Mouse (Mus musculus): ENCODE measurements around the gene Mras. TPM values are rescaled to one million over a fixed set of nuclear protein-coding genes. Genes with fewer than 3 reads are reported as not detected.
A peak's percentile ranks its signal among the peaks of the same experiment; 100 is the strongest.

Gene Mras
- polyA plus RNA-seq, 1 experiment from 2014 or later, result 10.2 TPM

DNA sequence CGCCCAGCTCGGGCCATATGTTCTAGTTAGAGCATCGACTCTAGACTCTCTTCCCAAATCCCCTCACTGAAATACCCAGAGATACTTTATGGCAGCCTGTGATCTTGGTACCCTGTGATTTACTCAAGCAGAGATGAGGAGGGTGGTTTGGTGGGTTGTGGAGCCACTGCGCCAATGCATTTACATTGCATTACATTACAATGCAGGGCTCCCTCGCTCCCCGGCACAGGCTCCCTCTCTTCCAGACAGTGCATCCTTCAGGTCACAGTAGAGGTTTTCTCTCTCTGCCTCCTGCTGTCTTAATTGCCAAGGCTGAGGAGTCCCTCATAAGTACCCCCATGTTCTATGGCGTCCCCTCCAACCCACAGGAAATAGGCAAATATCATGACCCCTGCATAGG is 68.8 kb downstream of the Mras start:
- H3K27ac ChIP-seq (replicated peaks), result no peak overlapping the region
- H3K9ac ChIP-seq (ENCODE audit: low read length), result no peak overlapping the region
- TF ChIP-seq CTCF (IDR thresholded peaks at IDR 0.05; ENCODE audit: low read depth), result no peak
- TF ChIP-seq EP300 (optimal IDR thresholded peaks at IDR 0.05), result no peak
- H3K4me1 ChIP-seq (replicated peaks; ENCODE audit: control insufficient read depth, insufficient read depth), result no peaks in the 10 kb centered on the region
- H3K4me3 ChIP-seq (ENCODE audit: low read depth, low read length), result no peak overlapping the region
- no peaks in the 10 kb centered on the region for H3K9me3 ChIP-seq (ENCODE audit: control insufficient read depth, low read length)
- DNase-seq (ENCODE audit: low spot score) (no peak), ATAC-seq (ENCODE audit: low FRiP score, low TSS enrichment) (no peak)
- no peaks in the 10 kb centered on the region for H3K27me3 ChIP-seq (ENCODE audit: control insufficient read depth, insufficient read depth, low read length)
- H3K36me3 ChIP-seq (ENCODE audit: control insufficient read depth, insufficient read depth, low read length), result no peaks in the 10 kb centered on the region
- 72% methylated on average over 7 of the region's 7 CpGs for WGBS
- H3K4me2 ChIP-seq (replicated peaks; ENCODE audit: low read depth), result no peak overlapping the region

DNA sequence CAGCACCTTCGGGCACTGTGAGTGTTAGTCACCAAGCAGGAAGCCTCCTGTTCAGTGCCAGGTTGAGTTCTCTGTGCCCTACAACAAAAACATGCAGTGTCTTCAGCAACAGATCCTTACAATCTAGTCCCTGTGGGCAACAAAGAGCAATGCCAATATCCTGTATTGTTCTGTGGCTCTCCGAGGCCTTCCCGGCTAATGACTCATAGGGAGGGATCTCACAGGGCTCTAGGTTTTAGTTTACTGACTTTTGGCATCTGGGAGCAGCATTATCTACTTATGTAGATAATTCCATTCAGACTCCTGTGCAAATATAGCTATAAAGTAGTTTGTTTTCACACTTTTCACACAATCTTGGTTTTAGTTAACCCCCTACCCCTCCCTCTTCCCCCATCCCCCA is 71.3 kb downstream of the Mras start:
- no peak overlapping the region for H3K4me2 ChIP-seq (replicated peaks; ENCODE audit: low read depth)
- 41% methylated on average over 3 of the region's 3 CpGs for WGBS
- no peaks in the 10 kb centered on the region for H3K36me3 ChIP-seq (ENCODE audit: control insufficient read depth, insufficient read depth, low read length)
- H3K4me3 ChIP-seq (ENCODE audit: low read depth, low read length), result no peak overlapping the region
- no peaks in the 10 kb centered on the region for H3K27me3 ChIP-seq (ENCODE audit: control insufficient read depth, insufficient read depth, low read length)
- no peaks in the 10 kb centered on the region for H3K4me1 ChIP-seq (replicated peaks; ENCODE audit: control insufficient read depth, insufficient read depth)
- H3K9me3 ChIP-seq (ENCODE audit: control insufficient read depth, low read length), result no peaks in the 10 kb centered on the region
- ATAC-seq (ENCODE audit: low FRiP score, low TSS enrichment) (peak; percentile 45; the same call in 1 of the 2 replicates), DNase-seq (ENCODE audit: low spot score) (no peak)
- no peak overlapping the region for H3K27ac ChIP-seq (replicated peaks)
- H3K9ac ChIP-seq (ENCODE audit: low read length), result no peak overlapping the region
- TF ChIP-seq CTCF (IDR thresholded peaks at IDR 0.05; ENCODE audit: low read depth) (no peak), EP300 (optimal IDR thresholded peaks at IDR 0.05) (no peak)

DNA sequence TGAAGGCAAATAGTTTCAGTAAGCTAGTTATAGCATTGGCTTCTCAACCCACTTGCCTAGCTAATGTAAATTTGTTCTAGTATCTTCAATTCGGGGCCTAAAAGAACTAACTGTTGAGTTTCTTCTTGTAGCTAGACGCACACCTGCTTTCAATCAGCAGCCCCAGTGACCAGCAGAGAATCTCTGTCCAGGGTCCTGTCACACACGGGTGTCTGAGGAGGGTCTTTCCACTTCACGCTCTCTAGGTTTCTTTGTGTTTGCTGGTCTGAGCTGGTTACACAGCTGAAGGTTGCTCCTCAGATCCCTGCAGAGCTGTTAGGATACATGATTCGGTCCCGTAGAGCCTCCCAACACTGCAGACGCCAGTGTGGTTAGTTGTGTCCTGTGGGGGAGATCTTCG is 74.1 kb downstream of the Mras start:
- Histone ChIP-seq H3K27ac (replicated peaks) (no peak overlapping the region), H3K4me3 (ENCODE audit: low read depth, low read length) (no peak overlapping the region), H3K4me2 (replicated peaks; ENCODE audit: low read depth) (no peak overlapping the region), H3K27me3 (ENCODE audit: control insufficient read depth, insufficient read depth, low read length) (peaks cover 2% of the 10 kb centered on the region; the same call in 1 of the 2 replicates), H3K36me3 (ENCODE audit: control insufficient read depth, insufficient read depth, low read length) (no peaks in the 10 kb centered on the region), H3K9me3 (ENCODE audit: control insufficient read depth, low read length) (no peaks in the 10 kb centered on the region), H3K4me1 (replicated peaks; ENCODE audit: control insufficient read depth, insufficient read depth) (no peaks in the 10 kb centered on the region), H3K9ac (ENCODE audit: low read length) (no peak overlapping the region)
- no peak for DNase-seq (ENCODE audit: low spot score)
- no peak for TF ChIP-seq CTCF (IDR thresholded peaks at IDR 0.05; ENCODE audit: low read depth)
- no peak for TF ChIP-seq EP300 (optimal IDR thresholded peaks at IDR 0.05)
- 52% methylated on average over 8 of the region's 8 CpGs for WGBS
- no peak for ATAC-seq (ENCODE audit: low FRiP score, low TSS enrichment)

DNA sequence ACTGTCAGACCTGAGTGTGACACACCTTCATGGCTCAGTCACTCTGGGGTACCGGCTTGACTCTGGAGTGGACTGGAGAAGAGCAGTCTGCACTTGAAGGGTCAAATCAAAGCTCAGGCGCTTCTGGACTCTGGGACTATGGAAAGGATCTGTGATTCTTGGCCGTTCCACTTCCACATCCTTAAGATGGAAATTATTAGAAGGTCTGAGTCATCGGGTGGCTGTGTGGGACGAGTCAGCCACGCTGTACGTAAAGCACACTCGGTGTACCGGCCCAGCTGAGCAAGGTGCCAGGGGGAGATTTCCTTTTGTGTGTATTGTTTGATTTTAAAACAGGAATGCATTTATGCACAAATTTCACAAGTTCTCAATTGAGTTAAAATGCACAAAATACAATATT is 75.2 kb downstream of the Mras start:
- H3K9ac ChIP-seq (ENCODE audit: low read length), result no peak overlapping the region
- peaks cover 4% of the 10 kb centered on the region; the same call in 1 of the 2 replicates for H3K27me3 ChIP-seq (ENCODE audit: control insufficient read depth, insufficient read depth, low read length)
- WGBS, result 63% methylated on average over 9 of the region's 9 CpGs
- ATAC-seq (ENCODE audit: low FRiP score, low TSS enrichment) (no peak), DNase-seq (ENCODE audit: low spot score) (no peak)
- no peak overlapping the region for H3K4me2 ChIP-seq (replicated peaks; ENCODE audit: low read depth)
- no peaks in the 10 kb centered on the region for H3K4me1 ChIP-seq (replicated peaks; ENCODE audit: control insufficient read depth, insufficient read depth)
- H3K9me3 ChIP-seq (ENCODE audit: control insufficient read depth, low read length), result no peaks in the 10 kb centered on the region
- H3K4me3 ChIP-seq (ENCODE audit: low read depth, low read length), result no peak overlapping the region
- no peaks in the 10 kb centered on the region for H3K36me3 ChIP-seq (ENCODE audit: control insufficient read depth, insufficient read depth, low read length)
- no peak for TF ChIP-seq CTCF (IDR thresholded peaks at IDR 0.05; ENCODE audit: low read depth)
- no peak for TF ChIP-seq EP300 (optimal IDR thresholded peaks at IDR 0.05)
- no peak overlapping the region for H3K27ac ChIP-seq (replicated peaks)

DNA sequence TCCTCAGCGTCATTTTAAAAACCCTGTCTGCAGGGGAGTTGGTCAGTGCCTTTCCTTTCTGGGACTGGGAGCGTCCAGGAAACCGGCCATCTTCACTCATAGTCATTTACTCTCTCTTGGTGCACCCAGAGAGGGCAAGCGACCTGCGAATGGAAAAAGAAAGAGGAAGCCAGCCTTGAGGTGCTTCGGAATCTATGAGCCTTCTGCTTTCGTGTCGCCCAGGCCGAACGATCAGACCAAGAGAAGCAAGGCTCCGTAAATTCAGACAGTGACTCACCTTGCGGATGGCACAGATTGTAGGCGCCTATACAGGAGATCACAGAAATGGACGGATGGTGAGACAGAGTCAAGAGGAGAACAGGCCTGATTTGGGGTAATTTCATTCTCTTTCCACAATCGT is 78.2 kb downstream of the Mras start:
- no peaks in the 10 kb centered on the region for H3K36me3 ChIP-seq (ENCODE audit: control insufficient read depth, insufficient read depth, low read length)
- H3K27me3 ChIP-seq (ENCODE audit: control insufficient read depth, insufficient read depth, low read length), result peaks cover 8% of the 10 kb centered on the region; the same call in 1 of the 2 replicates
- 85% methylated on average over 15 of the region's 15 CpGs for WGBS
- H3K9me3 ChIP-seq (ENCODE audit: control insufficient read depth, low read length), result no peaks in the 10 kb centered on the region
- no peak for DNase-seq (ENCODE audit: low spot score)
- H3K4me3 ChIP-seq (ENCODE audit: low read depth, low read length), result no peak overlapping the region
- ATAC-seq (ENCODE audit: low FRiP score, low TSS enrichment), result no peak
- TF ChIP-seq EP300 (optimal IDR thresholded peaks at IDR 0.05) (no peak), CTCF (IDR thresholded peaks at IDR 0.05; ENCODE audit: low read depth) (no peak)
- H3K27ac ChIP-seq (replicated peaks), result no peak overlapping the region
- no peak overlapping the region for H3K9ac ChIP-seq (ENCODE audit: low read length)
- H3K4me1 ChIP-seq (replicated peaks; ENCODE audit: control insufficient read depth, insufficient read depth), result no peaks in the 10 kb centered on the region
- H3K4me2 ChIP-seq (replicated peaks; ENCODE audit: low read depth), result no peak overlapping the region

DNA sequence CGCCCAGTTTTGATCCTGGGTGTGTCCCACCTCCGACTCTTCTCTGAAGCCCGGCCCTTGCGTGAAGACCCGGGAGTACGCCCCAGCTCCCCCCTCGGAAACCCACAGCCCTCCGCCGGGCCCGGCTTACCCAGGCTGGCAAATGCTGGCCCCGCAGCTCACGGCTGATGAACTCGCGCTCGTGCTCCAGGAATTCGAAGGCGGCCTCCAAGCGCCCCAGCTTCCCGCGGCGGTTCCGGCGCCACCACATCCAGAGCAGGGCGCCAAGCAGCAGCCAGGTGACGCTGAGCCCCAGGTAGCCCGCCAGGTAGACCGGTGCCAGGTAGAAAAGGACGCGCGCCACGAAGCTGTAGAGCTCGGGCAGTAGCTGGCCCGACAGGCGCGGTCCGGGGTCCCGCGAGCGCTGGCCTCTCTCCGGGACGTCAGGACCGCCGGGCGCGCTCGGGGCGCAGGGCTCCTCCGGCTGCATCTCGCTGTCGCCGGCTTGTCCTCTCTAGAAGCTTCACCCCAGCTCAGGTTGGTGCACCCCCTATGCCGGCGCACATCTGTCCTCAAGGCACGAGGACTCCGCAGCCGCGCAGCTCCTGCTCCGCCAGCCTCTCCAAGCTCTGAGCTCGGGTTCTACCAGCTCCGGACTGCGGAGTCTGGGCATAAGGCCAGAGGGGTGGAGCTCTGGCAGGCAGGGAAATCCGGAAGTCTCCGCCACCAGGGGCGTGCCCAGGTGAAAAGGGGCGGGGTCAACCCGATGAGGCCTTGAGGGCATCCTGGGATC is 79.1 kb downstream of the Mras start, which contains the start of gene Esyt3:
TSS of gene Esyt3 (minus strand) at position 637 of the 772 bp plus-strand sequence.
- ATAC-seq (ENCODE audit: low FRiP score, low TSS enrichment), result peak; percentile 80
- Histone ChIP-seq H3K4me1 (replicated peaks; ENCODE audit: control insufficient read depth, insufficient read depth) (no peaks in the 10 kb centered on the region), H3K4me2 (replicated peaks; ENCODE audit: low read depth) (peak within 1 kb of the TSS; percentile 65), H3K27me3 (ENCODE audit: control insufficient read depth, insufficient read depth, low read length) (peaks cover 8% of the 10 kb centered on the region; the same call in 1 of the 2 replicates), H3K9ac (ENCODE audit: low read length) (peak within 1 kb of the TSS; percentile 50), H3K27ac (replicated peaks) (no peak within 1 kb of the TSS), H3K36me3 (ENCODE audit: control insufficient read depth, insufficient read depth, low read length) (no peaks in the 10 kb centered on the region), H3K4me3 (ENCODE audit: low read depth, low read length) (peak within 1 kb of the TSS; percentile 40), H3K9me3 (ENCODE audit: control insufficient read depth, low read length) (no peaks in the 10 kb centered on the region)
- DNase-seq (ENCODE audit: low spot score), result peak; percentile 83
- under 1% methylated on average over 66 of the region's 66 CpGs for WGBS
- no peak; the same call in 1 of the 2 replicates for TF ChIP-seq CTCF (IDR thresholded peaks at IDR 0.05; ENCODE audit: low read depth)
- TF ChIP-seq EP300 (optimal IDR thresholded peaks at IDR 0.05), result no peak
